In genomic region chr4:86857113-86858069, GRCm38 (mm10) we compare ENCODE assay signal across 7 mouse cellular contexts. TPM values are rescaled to one million over a fixed set of nuclear protein-coding genes. Genes with fewer than 3 reads are reported as not detected.
DNase-seq lines count a peak whose midpoint lies in the region; ATAC-seq and TF ChIP-seq lines count a peak whose summit lies in the region.

Rps6 (minus strand) TSS chr4:86857412.

- under 1% methylated on average over 68 of the region's 68 CpGs for WGBS in intestine, postnatal 0 days
- WGBS in midbrain, embryonic 12.5 days: under 1% methylated on average over 68 of the region's 68 CpGs
- under 1% methylated on average over 68 of the region's 68 CpGs for WGBS in small intestine, adult 2 months

- peak within 1 kb of the TSS; percentile 72 for H3K4me2 ChIP-seq in intestine, postnatal 0 days (replicated peaks; ENCODE audit: low read depth)
- peak within 1 kb of the TSS; percentile 81 for H3K4me2 ChIP-seq in midbrain, embryonic 12.5 days (replicated peaks)

- peak within 1 kb of the TSS; percentile 75 for H3K4me3 ChIP-seq in intestine, postnatal 0 days (ENCODE audit: low read depth, low read length)
- peak within 1 kb of the TSS; percentile 97 for H3K4me3 ChIP-seq in midbrain, embryonic 12.5 days
- peak within 1 kb of the TSS; percentile 92 for H3K4me3 ChIP-seq in small intestine, adult 2 months (ENCODE audit: low read depth, low read length)

- 0 out of 2 replicates have a peak, but pooled peaks cover 3% of the 10 kb centered on the region for H3K4me1 ChIP-seq in intestine, postnatal 0 days (replicated peaks; ENCODE audit: control insufficient read depth, insufficient read depth, low read length)
- peaks cover 16% of the 10 kb centered on the region for H3K4me1 ChIP-seq in midbrain, embryonic 12.5 days
- H3K4me1 ChIP-seq in small intestine, adult 2 months (ENCODE audit: control insufficient read depth, insufficient read depth, insufficient read length, low read length): no peaks in the 10 kb centered on the region; the same call in 1 of the 2 replicates

- DNase-seq in adrenal gland, adult 8-10 months: peak; percentile 95
- peak; percentile 93 for DNase-seq in embryo, embryonic 9.5 days (ENCODE audit: extremely low spot score)
- DNase-seq in gonadal fat pad, adult 2 months (ENCODE audit: low read depth): no peak
- DNase-seq in left cerebral cortex, postnatal 4 days: peak; percentile 96

- no peaks in the 10 kb centered on the region for H3K27me3 ChIP-seq in intestine, postnatal 0 days (replicated peaks; ENCODE audit: control insufficient read depth, insufficient read depth, low read length)
- no peaks in the 10 kb centered on the region; the same call in 1 of the 2 replicates for H3K27me3 ChIP-seq in midbrain, embryonic 12.5 days
- H3K27me3 ChIP-seq in small intestine, adult 2 months (ENCODE audit: control insufficient read depth, insufficient read depth, low read length): no peaks in the 10 kb centered on the region

- intact Hi-C loops in left cerebral cortex, postnatal 4 days (cut with DNase I): no loop called here

- peaks cover 23% of the 10 kb centered on the region for H3K36me3 ChIP-seq in intestine, postnatal 0 days (ENCODE audit: control insufficient read depth, insufficient read depth)
- H3K36me3 ChIP-seq in midbrain, embryonic 12.5 days: peaks cover 31% of the 10 kb centered on the region
- H3K36me3 ChIP-seq in small intestine, adult 2 months (ENCODE audit: control insufficient read depth, insufficient read depth, low read length): peaks cover 25% of the 10 kb centered on the region

- peak within 1 kb of the TSS; percentile 95 for H3K9ac ChIP-seq in intestine, postnatal 0 days (ENCODE audit: low read depth, low read length)
- H3K9ac ChIP-seq in midbrain, embryonic 12.5 days (replicated peaks): peak within 1 kb of the TSS; percentile 100

- H3K9me3 ChIP-seq in intestine, postnatal 0 days (ENCODE audit: control insufficient read depth): no peaks in the 10 kb centered on the region
- no peaks in the 10 kb centered on the region for H3K9me3 ChIP-seq in midbrain, embryonic 12.5 days

- peak; percentile 98 for ATAC-seq in intestine, postnatal 0 days
- peak; percentile 99 for ATAC-seq in midbrain, embryonic 12.5 days (ENCODE audit: low FRiP score, low read depth)

- peak within 1 kb of the TSS; percentile 89 for H3K27ac ChIP-seq in intestine, postnatal 0 days (ENCODE audit: low read depth, low read length)
- H3K27ac ChIP-seq in midbrain, embryonic 12.5 days (replicated peaks): peak within 1 kb of the TSS; percentile 95
- peak within 1 kb of the TSS; percentile 90 for H3K27ac ChIP-seq in small intestine, adult 2 months (ENCODE audit: insufficient read depth, low read depth, low read length)

- TF ChIP-seq POLR2A in small intestine, adult 2 months (IDR thresholded peaks at IDR 0.05; ENCODE audit: low read depth, low read length): peak; percentile 97

- TF ChIP-seq CTCF in intestine, postnatal 0 days (IDR thresholded peaks at IDR 0.05; ENCODE audit: low read depth): peak; percentile 12; the same call in 1 of the 2 replicates
- TF ChIP-seq CTCF in small intestine, adult 2 months (IDR thresholded peaks at IDR 0.05; ENCODE audit: extremely low read depth, insufficient read length, insufficient replicate concordance, low read depth, low read length): no peak

RNA-seq across cellular contexts. Expression of gene Rps6, which starts in this region (rescaled TPM):
- total RNA-seq in adrenal gland, adult 8-10 months (2022): 100 to 1,000 TPM; 758 to 849 (median 847) TPM
- polyA plus RNA-seq in gonadal fat pad, adult 2 months (2012; rRNA removed): 582 and 658 TPM in 2 replicates
- 350 and 389 TPM in 2 replicates for polyA plus RNA-seq in intestine, postnatal 0 days (2015; fragmentation: Nextera tagmentation; extraction: Ambion mirVana)
- total RNA-seq in left cerebral cortex, postnatal 4 days (2021): 100 to 1,000 TPM; 527 to 532 TPM
- 524 and 538 TPM in 2 replicates for polyA plus RNA-seq in midbrain, embryonic 12.5 days (2016; fragmentation: Nextera tagmentation; extraction: Ambion mirVana)
- 151 and 167 TPM in 2 replicates for polyA plus RNA-seq in small intestine, adult 2 months (2012; rRNA removed)
